Mouse (Mus musculus) heart, postnatal 0 days (tissue): ENCODE measurements around the gene Hivep2.

Experiments
- CTCF ChIP-seq: IDR thresholded peaks from 2 replicates; pipeline ENCODE4 v1.5.1; 2016; ENCODE audit warnings: antibody characterized with exemption, control low read depth, low read depth
- EP300 ChIP-seq: IDR thresholded peaks from 2 replicates; pipeline ENCODE4 v1.6.1; 2016; ENCODE audit warnings: antibody characterized with exemption, low read depth

- TF ChIP-seq CTCF (no peak), EP300 (no peak)
These were observed 21.5 kb downstream of the Hivep2 start for GRCm38 (mm10) chr10:13987336-13987735.
